Mouse (Mus musculus): ENCODE data around the gene Mef2d.

Mef2d gene

GRCm38 (mm10) chr3:88191146-88191545 lies 49.0 kb downstream of the Mef2d start:
- DNase-seq: no peak

- DNase-seq: peak; percentile 49
Observed at GRCm38 (mm10) chr3:88191820-88192616, 49.8 kb downstream of the Mef2d start.

DNA sequence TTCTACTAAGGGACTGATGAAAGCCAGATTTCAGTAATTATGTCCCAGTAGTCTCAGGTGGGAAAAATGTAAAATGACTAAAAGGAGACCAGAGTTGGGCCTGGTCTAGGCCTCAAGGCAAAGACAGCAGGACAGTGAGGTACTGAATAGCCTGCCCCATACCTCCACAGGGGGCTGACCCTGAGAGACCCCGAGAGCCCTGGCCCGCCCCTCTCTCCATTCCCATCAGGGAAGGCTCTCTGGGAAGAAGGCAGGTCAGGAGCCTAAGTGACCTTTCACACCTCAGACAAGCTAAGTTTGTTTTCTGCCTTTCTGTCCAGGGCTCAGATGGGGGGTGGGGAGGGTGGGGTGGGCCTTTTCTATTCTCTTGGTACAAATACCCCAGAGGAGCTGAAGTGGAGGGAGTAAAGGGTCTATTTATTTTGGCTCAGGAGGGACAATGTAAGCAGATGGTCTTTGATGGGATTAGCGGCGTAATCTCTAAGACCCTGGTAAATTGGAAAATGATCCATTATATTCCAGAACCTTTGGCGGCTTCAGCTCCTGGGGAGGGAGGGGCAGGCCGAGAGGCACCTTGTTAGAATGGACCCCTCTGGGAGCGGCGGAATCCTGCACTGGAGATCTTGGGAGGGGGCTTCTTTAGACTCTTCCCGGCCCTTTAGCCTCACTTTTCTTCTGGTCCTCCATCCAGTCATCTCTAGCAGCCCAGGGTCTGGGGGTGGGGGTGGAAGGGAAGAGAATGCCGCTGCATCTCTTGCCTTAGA lies 55.8 kb downstream of the Mef2d start:
- DNase-seq: no peak

- no peak for DNase-seq
Observed at GRCm38 (mm10) chr3:88198505-88199020, 56.4 kb downstream of the Mef2d start.

GRCm38 (mm10) chr3:88199541-88200110 lies 57.5 kb downstream of the Mef2d start:
- no peak for DNase-seq

DNA sequence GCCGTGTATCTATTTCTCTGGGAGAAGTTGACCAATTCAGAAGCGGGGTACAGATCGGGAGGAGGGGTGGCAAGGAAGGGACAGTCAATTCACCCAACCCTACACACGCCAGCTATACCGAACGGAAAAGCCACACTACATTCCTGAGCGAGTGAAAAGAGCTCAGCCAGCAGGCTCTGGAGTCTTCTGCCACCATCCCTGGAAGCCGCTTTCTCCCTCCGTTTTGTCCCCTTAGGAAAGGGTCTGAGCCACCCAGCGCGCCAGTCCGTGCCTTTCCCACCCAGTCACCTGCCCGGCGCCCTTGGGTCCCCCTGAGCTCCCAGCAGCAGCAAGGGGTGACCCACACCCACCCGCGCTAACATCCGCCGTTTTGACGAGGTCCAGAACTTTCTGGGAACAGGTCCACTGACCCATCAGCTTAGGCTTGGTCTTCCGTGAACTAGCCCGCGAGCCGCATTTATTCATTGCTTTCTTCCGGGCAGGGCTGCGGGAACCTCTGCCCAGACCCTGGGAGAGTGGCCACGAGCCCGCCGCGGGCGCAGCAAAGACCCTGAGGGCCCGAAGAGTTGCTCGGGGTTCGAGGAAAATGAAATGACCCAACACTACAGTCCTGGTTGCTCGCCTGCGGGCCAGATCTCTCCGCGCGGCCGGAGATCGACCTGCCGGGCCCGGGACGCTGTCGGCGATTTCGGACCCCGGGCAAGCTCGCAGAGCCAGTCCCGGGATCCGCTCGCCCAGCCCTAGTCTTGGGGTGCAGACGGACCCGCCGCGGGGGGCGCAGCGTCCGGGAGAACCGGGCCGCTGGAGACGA lies 58.2 kb downstream of the Mef2d start:
- no peak for DNase-seq

DNA sequence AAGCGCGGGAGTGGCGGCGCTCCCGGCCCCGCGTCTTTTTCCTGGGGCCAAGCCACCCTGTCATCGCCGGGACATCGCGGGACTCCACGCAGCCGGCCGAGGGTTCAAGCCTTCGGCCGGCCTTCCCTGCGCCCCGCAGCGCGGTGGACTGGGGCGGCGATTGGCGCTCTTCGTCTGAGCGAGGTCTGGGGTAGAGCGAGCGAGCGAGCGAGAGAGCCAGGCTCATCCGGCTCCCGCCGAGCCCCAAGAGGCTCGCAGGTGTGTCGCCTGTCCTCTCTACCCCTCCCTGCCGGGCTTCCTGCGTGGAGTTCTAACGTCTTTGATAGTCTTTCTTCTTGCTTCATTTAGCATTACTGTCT lies 58.8 kb downstream of the Mef2d start:
- DNase-seq: no peak

DNA sequence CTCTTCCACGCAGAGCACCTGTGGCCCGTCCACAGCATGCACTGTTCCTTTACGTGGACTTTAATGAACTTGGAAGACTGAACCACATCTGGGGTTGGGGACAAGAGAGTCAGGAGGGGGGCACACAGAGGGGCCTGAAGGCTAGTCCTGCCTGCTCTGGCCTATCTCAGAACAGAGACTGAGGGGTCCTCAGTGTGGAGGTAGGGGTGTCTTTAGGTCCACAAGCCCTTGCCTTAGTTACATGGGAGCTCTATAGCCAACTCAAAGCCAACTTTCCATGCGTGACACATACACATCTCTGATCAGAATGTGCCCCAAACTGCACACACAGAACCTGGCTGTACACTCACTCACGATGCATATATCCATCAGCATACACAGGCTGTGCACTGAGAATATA lies 59.5 kb downstream of the Mef2d start:
- DNase-seq: no peak

DNA sequence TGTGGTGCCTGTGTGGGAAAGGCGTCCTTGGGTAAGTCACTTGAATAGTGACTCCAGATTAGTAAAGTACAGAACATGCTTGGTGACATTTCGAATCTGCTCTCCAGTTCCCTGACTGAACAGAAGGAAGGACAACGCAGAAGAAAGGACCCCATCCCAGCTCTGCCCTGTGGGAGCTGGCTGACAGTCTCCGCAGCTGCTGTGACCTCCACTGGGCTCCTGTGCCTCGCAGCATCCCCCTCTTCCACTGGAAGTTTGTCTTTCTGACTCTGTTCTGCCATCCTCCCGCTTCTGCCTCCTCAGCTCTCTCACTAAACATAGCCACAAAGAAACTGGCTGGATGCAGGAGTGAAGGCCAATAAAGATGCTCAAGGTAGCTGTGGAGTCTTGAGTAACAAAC lies 60.8 kb downstream of the Mef2d start:
- no peak for DNase-seq

- no peak for DNase-seq
Observed at GRCm38 (mm10) chr3:88203456-88203855, 61.3 kb downstream of the Mef2d start.

DNA sequence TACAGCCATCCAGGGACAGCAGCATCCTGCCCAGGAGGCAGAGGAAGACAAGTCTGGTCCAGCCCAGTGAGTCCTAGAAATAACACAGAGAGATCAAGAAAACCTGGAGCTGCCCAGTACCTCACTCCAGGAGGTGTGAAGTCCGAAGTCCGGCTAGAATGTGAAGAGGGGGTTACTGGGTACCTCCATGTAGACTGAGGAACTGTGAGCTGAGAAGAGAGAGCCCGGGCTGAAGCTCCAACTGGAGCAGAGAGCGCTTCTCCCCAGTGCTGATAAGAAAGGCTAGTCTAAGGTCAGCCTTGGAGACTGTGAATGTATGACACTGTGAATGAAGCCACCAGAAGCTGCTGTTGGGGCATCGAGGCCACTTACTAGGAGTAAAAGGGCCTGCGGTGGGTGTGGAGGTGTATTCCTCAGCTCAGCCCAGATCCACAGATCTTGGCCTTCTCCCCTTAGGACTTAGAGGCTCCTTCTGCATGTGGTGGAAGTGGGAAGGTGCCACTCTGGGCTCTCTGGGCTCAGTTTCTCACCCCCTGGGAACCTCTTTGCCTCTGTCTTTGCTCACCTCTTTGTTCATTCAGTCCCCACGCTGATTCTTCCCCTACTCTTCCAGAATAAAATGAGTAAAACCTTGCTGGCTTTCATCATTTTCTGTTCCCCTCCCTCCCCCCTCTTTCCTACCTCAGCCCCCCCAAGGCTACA lies 62.0 kb downstream of the Mef2d start:
- no peak for DNase-seq

DNA sequence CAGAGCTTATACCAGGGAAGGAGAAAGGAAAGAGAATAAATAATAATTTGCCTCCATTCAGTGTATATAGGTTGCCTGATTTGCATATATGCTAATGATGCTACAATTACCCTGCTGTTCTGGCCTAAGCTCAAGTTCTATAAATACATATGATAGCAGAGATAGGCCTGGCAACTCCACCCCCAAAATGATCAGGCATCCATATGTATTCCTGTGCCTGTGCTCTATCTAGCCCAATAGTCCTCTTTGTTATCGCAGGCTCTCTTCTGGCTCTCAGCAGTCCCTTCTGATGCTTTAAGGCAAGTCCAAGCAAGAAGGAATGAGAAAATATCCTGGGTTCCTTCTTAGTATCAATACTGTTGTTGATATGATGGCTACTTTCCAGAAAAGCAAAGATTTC lies 62.6 kb downstream of the Mef2d start:
- DNase-seq: no peak

GRCm38 (mm10) chr3:88205176-88205562 lies 63.0 kb downstream of the Mef2d start:
- DNase-seq: no peak

DNA sequence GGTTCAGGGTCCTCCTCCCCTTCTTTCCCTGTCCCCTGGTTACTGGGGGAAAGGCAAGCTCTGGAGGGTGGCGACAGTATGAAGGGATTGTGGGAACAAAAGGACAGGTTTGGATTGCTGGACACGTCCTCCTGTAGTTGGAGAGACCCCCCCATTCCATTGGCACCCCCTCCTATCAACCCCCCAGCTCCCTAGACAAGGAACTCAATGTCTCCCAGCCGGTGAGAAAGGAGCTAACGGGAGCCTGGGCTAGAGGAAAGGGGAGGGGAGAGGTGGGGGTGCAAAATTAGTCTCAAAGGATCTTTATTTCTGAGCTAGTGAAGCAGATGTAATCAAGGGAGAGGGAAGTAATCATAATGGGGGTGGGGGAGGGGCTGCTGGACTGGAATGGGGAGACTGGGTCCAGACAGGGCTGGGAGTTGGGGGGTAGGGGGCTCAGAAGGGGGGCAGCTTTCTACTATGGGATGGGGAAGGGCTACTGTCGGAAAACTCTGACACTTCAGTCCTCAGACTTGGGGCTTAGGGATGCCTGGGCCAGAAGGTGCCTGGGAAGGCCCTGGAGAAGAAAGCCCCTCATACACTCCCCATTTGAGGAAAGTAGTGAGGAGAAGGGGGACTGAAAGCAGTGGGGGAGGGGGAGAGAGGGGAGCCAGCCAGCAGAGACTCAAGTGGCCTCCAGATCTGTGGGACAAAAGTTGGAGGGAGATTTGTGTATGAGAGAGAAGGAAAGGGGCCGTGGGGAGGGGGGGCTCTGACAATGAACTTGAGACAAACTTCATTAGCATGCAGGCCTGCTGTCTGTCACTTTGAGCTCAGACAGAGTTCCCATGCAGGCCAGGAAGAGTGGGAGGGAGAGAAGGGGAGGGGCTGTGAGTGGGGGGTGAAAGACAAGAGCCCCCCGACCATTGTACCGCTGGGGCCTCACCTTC lies 63.7 kb downstream of the Mef2d start:
- no peak for DNase-seq

GRCm38 (mm10) chr3:88206500-88206899 lies 64.3 kb downstream of the Mef2d start:
- no peak for DNase-seq

DNA sequence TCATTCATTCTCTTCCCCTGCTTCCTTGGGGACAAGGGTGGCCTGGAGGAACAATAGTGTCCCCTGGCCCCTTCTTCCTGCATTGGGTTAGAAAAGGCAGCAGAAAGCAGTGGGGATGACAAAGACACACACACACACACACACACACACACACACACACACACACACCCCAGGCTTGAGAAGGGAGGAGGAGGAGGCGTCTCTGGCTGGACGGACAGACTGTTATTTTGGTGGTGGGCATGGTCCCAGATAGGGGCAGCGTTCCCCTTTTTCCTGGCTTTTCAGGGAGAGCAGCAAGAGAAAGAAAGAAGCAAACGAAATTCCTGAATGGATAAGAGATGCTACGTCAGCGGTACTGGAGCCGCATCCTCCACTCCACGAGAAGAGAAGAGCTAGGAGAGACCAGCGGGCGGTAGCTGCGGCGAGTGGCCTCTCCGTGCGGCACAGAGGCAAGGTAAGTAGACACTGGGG lies 64.8 kb downstream of the Mef2d start:
- no peak for DNase-seq

DNA sequence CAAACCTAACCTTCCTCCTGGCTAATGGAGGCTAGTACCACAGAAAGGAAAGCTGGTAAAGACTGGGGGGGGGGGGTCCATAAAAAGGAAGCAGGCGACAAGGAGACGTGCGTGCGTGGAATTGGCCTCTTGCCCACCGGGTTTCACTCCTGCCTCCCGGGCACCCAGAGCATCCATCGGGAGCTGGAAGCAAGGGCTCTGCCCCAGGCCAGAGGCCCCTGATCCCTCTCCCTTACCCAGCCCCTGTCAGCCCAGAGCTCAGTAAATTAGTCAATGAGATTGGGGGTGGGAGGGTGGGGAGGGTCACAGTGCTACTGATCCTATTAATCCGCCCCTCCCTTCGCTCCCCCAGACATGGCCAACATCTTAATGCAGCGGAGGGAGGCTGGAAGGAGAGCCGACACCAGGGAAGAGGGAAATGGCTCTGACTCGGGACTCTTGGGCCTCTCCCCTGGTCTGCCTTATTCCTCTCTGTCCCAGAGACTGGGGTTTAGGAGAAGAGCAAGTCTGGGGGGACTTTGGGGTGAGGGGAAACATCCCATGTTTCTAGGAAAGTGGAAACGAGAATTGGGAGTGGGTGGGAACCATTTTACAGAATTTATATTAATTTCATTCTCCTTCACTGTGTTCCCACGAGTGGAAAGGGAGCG lies 65.4 kb downstream of the Mef2d start:
- no peak for DNase-seq

GRCm38 (mm10) chr3:88208226-88208720 lies 66.1 kb downstream of the Mef2d start:
- no peak for DNase-seq

- DNase-seq: no peak
Observed at GRCm38 (mm10) chr3:88209306-88209705, 67.1 kb downstream of the Mef2d start.

DNA sequence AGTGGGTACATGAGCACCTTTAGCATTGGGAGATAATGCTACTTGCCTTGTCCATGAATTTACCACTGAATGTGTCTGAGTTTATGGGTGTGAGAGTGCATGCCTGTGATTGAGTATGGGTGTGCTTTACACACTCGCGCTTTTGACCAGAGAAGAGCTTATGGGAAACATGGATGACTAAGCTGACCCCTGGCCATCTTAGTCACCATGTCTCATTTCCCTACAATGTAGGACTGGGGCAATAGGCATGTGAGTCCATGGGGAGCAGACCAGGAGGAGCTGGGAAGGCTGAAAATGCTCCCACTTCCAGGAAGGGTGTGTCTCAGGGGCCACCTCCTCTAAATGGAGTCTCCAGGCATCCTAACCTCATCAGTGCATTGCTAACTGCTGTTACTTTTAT lies 67.9 kb downstream of the Mef2d start:
- DNase-seq: no peak
